Mouse (Mus musculus): ENCODE measurements at regions not wholly inside any gene's neighbourhood (a gene's known extent, or its start where the extent isn't known, plus 50 kb on each side); places are given as distances from the start of the nearest gene placed in this dataset.
A peak's percentile ranks its signal among the peaks of the same experiment; 100 is the strongest.
"Not testable (repeated sequence)": the region's sequence is repeated elsewhere in the genome, so short reads cannot be mapped to it uniquely, and the experiment has no call there.

- peak; percentile 71 for DNase-seq
Measured at GRCm38 (mm10) chr16:22327386-22327785, 61.6 kb upstream of the Tra2b start.

- not testable (repeated sequence) for DNase-seq
Measured at GRCm38 (mm10) chr16:22325161-22325560, 59.4 kb upstream of the Tra2b start.

DNA sequence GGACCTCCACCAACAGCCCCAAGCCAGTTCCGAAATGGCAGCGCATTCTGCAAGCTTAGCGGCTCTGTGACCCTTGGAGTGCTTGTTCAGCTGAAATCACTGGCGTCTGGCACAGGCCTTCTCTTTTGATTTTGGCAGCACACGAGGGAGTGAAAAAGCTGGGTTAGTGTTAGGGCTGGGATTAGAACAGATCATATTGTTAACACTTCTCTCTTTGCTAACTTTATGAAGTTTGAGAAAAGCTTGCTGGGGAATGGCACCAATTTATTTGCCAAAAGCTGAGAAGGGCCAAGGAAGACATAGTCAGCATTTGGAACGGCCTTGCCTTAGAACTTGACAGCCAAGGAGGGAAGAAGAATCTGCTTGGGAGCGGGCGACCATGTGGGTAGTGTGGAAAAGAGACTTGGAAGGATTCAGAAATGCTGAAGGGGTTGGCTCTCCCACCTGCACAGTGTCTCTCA is 50.5 kb upstream of the Tra2b start:
- DNase-seq, result peak; percentile 56
